Mouse (Mus musculus): ENCODE measurements at regions not wholly inside any gene's neighbourhood (a gene's known extent, or its start where the extent isn't known, plus 50 kb on each side); places are given as distances from the start of the nearest gene placed in this dataset.
A peak's percentile ranks its signal among the peaks of the same experiment; 100 is the strongest.
"Not testable (repeated sequence)": the region's sequence is repeated elsewhere in the genome, so short reads cannot be mapped to it uniquely, and the experiment has no call there.

GRCm38 (mm10) chr10:6341572-6341971, 416.7 kb upstream of the Oprm1 start:
- Histone ChIP-seq H3K9me3 (ENCODE audit: control insufficient read depth, low read length) (no peaks in the 10 kb centered on the region), H3K27me3 (ENCODE audit: control insufficient read depth, insufficient read depth, low read length) (no peaks in the 10 kb centered on the region), H3K4me1 (ENCODE audit: control insufficient read depth in 2 of 2, insufficient read depth in 2 of 2, low read length in 2 of 2) (0 out of 4 replicates have a peak, but pooled peaks cover 0 to 4% of the 10 kb centered on the region in 2 experiments), H3K4me2 (ENCODE audit: low read length) (no peak overlapping the region), H3K36me3 (ENCODE audit: control insufficient read depth, insufficient read depth, low read length) (no peaks in the 10 kb centered on the region), H3K9ac (ENCODE audit: low read length) (no peak overlapping the region), H3K4me3 (ENCODE audit: control insufficient read depth in 1 of 2, insufficient read depth in 1 of 2, low read depth in 1 of 2, low read length in 2 of 2) (no peak overlapping the region), H3K27ac (replicated peaks in 1 of 2; ENCODE audit: control insufficient read depth in 1 of 2, insufficient read depth in 1 of 2, low read depth in 2 of 2, low read length in 2 of 2) (no peak overlapping the region)
- ATAC-seq (ENCODE audit: insufficient number of reproducible peaks, insufficient read depth, low FRiP score, low read depth), result no peak
- WGBS, result 88% methylated on average over 8 of the region's 8 CpGs

- not testable (repeated sequence) for ATAC-seq (ENCODE audit: insufficient number of reproducible peaks, insufficient read depth, low FRiP score, low read depth); H3K27ac ChIP-seq (replicated peaks in 1 of 2; ENCODE audit: control insufficient read depth in 1 of 2, insufficient read depth in 1 of 2, low read depth in 2 of 2, low read length in 2 of 2); H3K36me3 ChIP-seq (ENCODE audit: control insufficient read depth, insufficient read depth, low read length); H3K9ac ChIP-seq (ENCODE audit: low read length); H3K27me3 ChIP-seq (ENCODE audit: control insufficient read depth, insufficient read depth, low read length); H3K9me3 ChIP-seq (ENCODE audit: control insufficient read depth, low read length); H3K4me1 ChIP-seq (ENCODE audit: control insufficient read depth in 2 of 2, insufficient read depth in 2 of 2, low read length in 2 of 2); H3K4me3 ChIP-seq (ENCODE audit: control insufficient read depth in 1 of 2, insufficient read depth in 1 of 2, low read depth in 1 of 2, low read length in 2 of 2); H3K4me2 ChIP-seq (ENCODE audit: low read length)
- whole genome bisulfite sequencing, result 83% methylated on average over 14 of the region's 14 CpGs
These were observed 409.1 kb upstream of the Oprm1 start for GRCm38 (mm10) chr10:6349216-6349615.

- Histone ChIP-seq H3K36me3 (ENCODE audit: control insufficient read depth, insufficient read depth, low read length) (no peaks in the 10 kb centered on the region), H3K4me2 (ENCODE audit: low read length) (no peak overlapping the region), H3K4me3 (ENCODE audit: control insufficient read depth in 1 of 2, insufficient read depth in 1 of 2, low read depth in 1 of 2, low read length in 2 of 2) (no peak overlapping the region), H3K27ac (replicated peaks in 1 of 2; ENCODE audit: control insufficient read depth in 1 of 2, insufficient read depth in 1 of 2, low read depth in 2 of 2, low read length in 2 of 2) (0 out of 4 replicates have a peak overlapping the region, but pooled peaks of 1 of the 2 experiments have one; percentile 19), H3K27me3 (ENCODE audit: control insufficient read depth, insufficient read depth, low read length) (no peaks in the 10 kb centered on the region), H3K4me1 (ENCODE audit: control insufficient read depth in 2 of 2, insufficient read depth in 2 of 2, low read length in 2 of 2) (peaks cover 0 to 3% of the 10 kb centered on the region in 2 experiments; a peak in 3 of 4 replicates), H3K9ac (ENCODE audit: low read length) (no peak overlapping the region), H3K9me3 (ENCODE audit: control insufficient read depth, low read length) (no peaks in the 10 kb centered on the region)
- peak; percentile 73 for ATAC-seq (ENCODE audit: insufficient number of reproducible peaks, insufficient read depth, low FRiP score, low read depth)
- 26% methylated on average over 4 of the region's 4 CpGs for WGBS
These were observed 392.1 kb upstream of the Oprm1 start for GRCm38 (mm10) chr10:6366182-6366581.

GRCm38 (mm10) chr10:6371666-6372065, 386.6 kb upstream of the Oprm1 start:
- H3K9ac ChIP-seq (ENCODE audit: low read length), result no peak overlapping the region
- H3K4me2 ChIP-seq (ENCODE audit: low read length), result no peak overlapping the region
- H3K4me3 ChIP-seq (ENCODE audit: control insufficient read depth in 1 of 2, insufficient read depth in 1 of 2, low read depth in 1 of 2, low read length in 2 of 2), result no peak overlapping the region
- WGBS, result 25% methylated on average over 2 of the region's 2 CpGs
- peak overlapping the region; percentile 49 to 50; a peak in 2 of 4 replicates for H3K27ac ChIP-seq (replicated peaks in 1 of 2; ENCODE audit: control insufficient read depth in 1 of 2, insufficient read depth in 1 of 2, low read depth in 2 of 2, low read length in 2 of 2)
- no peaks in the 10 kb centered on the region for H3K9me3 ChIP-seq (ENCODE audit: control insufficient read depth, low read length)
- H3K36me3 ChIP-seq (ENCODE audit: control insufficient read depth, insufficient read depth, low read length), result no peaks in the 10 kb centered on the region
- H3K4me1 ChIP-seq (ENCODE audit: control insufficient read depth in 2 of 2, insufficient read depth in 2 of 2, low read length in 2 of 2), result peaks cover 0 to 3% of the 10 kb centered on the region in 2 experiments; a peak in 2 of 4 replicates
- no peaks in the 10 kb centered on the region for H3K27me3 ChIP-seq (ENCODE audit: control insufficient read depth, insufficient read depth, low read length)
- no peak for ATAC-seq (ENCODE audit: insufficient number of reproducible peaks, insufficient read depth, low FRiP score, low read depth)

GRCm38 (mm10) chr10:6417336-6418105, 340.8 kb upstream of the Oprm1 start:
- peak overlapping the region; percentile 34 for H3K4me2 ChIP-seq (ENCODE audit: low read length)
- ATAC-seq (ENCODE audit: insufficient number of reproducible peaks, insufficient read depth, low FRiP score, low read depth), result not testable (repeated sequence)

GRCm38 (mm10) chr10:6418234-6418633, 340.1 kb upstream of the Oprm1 start:
- H3K27me3 ChIP-seq (ENCODE audit: control insufficient read depth, insufficient read depth, low read length); H3K9ac ChIP-seq (ENCODE audit: low read length); H3K27ac ChIP-seq (replicated peaks in 1 of 2; ENCODE audit: control insufficient read depth in 1 of 2, insufficient read depth in 1 of 2, low read depth in 2 of 2, low read length in 2 of 2); H3K9me3 ChIP-seq (ENCODE audit: control insufficient read depth, low read length); H3K36me3 ChIP-seq (ENCODE audit: control insufficient read depth, insufficient read depth, low read length); H3K4me3 ChIP-seq (ENCODE audit: control insufficient read depth in 1 of 2, insufficient read depth in 1 of 2, low read depth in 1 of 2, low read length in 2 of 2); H3K4me1 ChIP-seq (ENCODE audit: control insufficient read depth in 2 of 2, insufficient read depth in 2 of 2, low read length in 2 of 2): not testable (repeated sequence)
- 0 out of 2 replicates have a peak, but pooled peaks have one; percentile 31 for ATAC-seq (ENCODE audit: insufficient number of reproducible peaks, insufficient read depth, low FRiP score, low read depth)
- peak overlapping the region; percentile 34; the same call in 1 of the 2 replicates for H3K4me2 ChIP-seq (ENCODE audit: low read length)

More at GRCm38 (mm10) chr10:6417336-6418105, 340.8 kb upstream of the Oprm1 start:
- WGBS, result 45% methylated on average over 12 of the region's 12 CpGs
- not testable (repeated sequence) for H3K27ac ChIP-seq (replicated peaks in 1 of 2; ENCODE audit: control insufficient read depth in 1 of 2, insufficient read depth in 1 of 2, low read depth in 2 of 2, low read length in 2 of 2); H3K9ac ChIP-seq (ENCODE audit: low read length); H3K36me3 ChIP-seq (ENCODE audit: control insufficient read depth, insufficient read depth, low read length); H3K4me1 ChIP-seq (ENCODE audit: control insufficient read depth in 2 of 2, insufficient read depth in 2 of 2, low read length in 2 of 2); H3K4me3 ChIP-seq (ENCODE audit: control insufficient read depth in 1 of 2, insufficient read depth in 1 of 2, low read depth in 1 of 2, low read length in 2 of 2); H3K27me3 ChIP-seq (ENCODE audit: control insufficient read depth, insufficient read depth, low read length); H3K9me3 ChIP-seq (ENCODE audit: control insufficient read depth, low read length)

- no peaks in the 10 kb centered on the region for H3K27me3 ChIP-seq (ENCODE audit: control insufficient read depth, insufficient read depth, low read length)
- no peak overlapping the region for H3K27ac ChIP-seq (replicated peaks in 1 of 2; ENCODE audit: control insufficient read depth in 1 of 2, insufficient read depth in 1 of 2, low read depth in 2 of 2, low read length in 2 of 2)
- H3K36me3 ChIP-seq (ENCODE audit: control insufficient read depth, insufficient read depth, low read length), result no peaks in the 10 kb centered on the region
- H3K9ac ChIP-seq (ENCODE audit: low read length), result no peak overlapping the region
- H3K4me2 ChIP-seq (ENCODE audit: low read length), result no peak overlapping the region
- ATAC-seq (ENCODE audit: insufficient number of reproducible peaks, insufficient read depth, low FRiP score, low read depth), result no peak
- H3K4me3 ChIP-seq (ENCODE audit: control insufficient read depth in 1 of 2, insufficient read depth in 1 of 2, low read depth in 1 of 2, low read length in 2 of 2), result no peak overlapping the region
- H3K9me3 ChIP-seq (ENCODE audit: control insufficient read depth, low read length), result no peaks in the 10 kb centered on the region
- 81% methylated on average over 3 of the region's 3 CpGs for WGBS
- H3K4me1 ChIP-seq (ENCODE audit: control insufficient read depth in 2 of 2, insufficient read depth in 2 of 2, low read length in 2 of 2), result no peaks in the 10 kb centered on the region
These were observed 292.5 kb upstream of the Oprm1 start for GRCm38 (mm10) chr10:6465824-6466223.

- no peak overlapping the region for H3K4me2 ChIP-seq (ENCODE audit: low read length)
- 86% methylated on average over 1 of the region's 1 CpGs for WGBS
- H3K9me3 ChIP-seq (ENCODE audit: control insufficient read depth, low read length), result no peaks in the 10 kb centered on the region
- ATAC-seq (ENCODE audit: insufficient number of reproducible peaks, insufficient read depth, low FRiP score, low read depth), result no peak
- H3K4me1 ChIP-seq (ENCODE audit: control insufficient read depth in 2 of 2, insufficient read depth in 2 of 2, low read length in 2 of 2), result no peaks in the 10 kb centered on the region
- no peak overlapping the region for H3K9ac ChIP-seq (ENCODE audit: low read length)
- no peak overlapping the region for H3K4me3 ChIP-seq (ENCODE audit: control insufficient read depth in 1 of 2, insufficient read depth in 1 of 2, low read depth in 1 of 2, low read length in 2 of 2)
- no peaks in the 10 kb centered on the region for H3K27me3 ChIP-seq (ENCODE audit: control insufficient read depth, insufficient read depth, low read length)
- no peaks in the 10 kb centered on the region for H3K36me3 ChIP-seq (ENCODE audit: control insufficient read depth, insufficient read depth, low read length)
- H3K27ac ChIP-seq (replicated peaks in 1 of 2; ENCODE audit: control insufficient read depth in 1 of 2, insufficient read depth in 1 of 2, low read depth in 2 of 2, low read length in 2 of 2), result no peak overlapping the region
These were observed 278.0 kb upstream of the Oprm1 start for GRCm38 (mm10) chr10:6480350-6480749.

All from heart, embryonic 14.5 days (tissue).